Mouse (Mus musculus) c-Kit-positive CD71-positive TER-119-positive erythroid progenitor cells, embryonic 14.5 days (primary cell): ENCODE measurements around the gene Mrpl51.
"Not testable (repeated sequence)": the region's sequence is repeated elsewhere in the genome, so short reads cannot be mapped to it uniquely, and the experiment has no call there.

Experiments used
- DNase-seq: peaks from one replicate; pipeline ENCODE4 v3.0.0-alpha.2; 2013; ENCODE audit warnings: low spot score

Gene Mrpl51

DNA sequence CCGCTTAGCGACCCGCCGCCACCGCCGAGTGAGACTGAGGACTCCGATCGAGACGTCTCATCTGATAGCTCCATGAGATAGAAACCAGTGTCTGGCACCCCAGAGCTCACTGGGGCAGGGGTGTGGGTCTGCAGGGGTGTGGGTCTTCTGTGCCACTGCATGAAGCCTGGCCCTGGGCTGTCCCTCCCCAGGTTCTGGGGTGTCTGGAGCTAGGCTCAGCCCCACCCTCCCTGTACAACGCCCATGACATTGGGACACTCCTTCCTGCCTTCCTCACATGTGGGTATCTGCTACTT is 31.1 kb upstream of the Mrpl51 start:
- no peak for DNase-seq

DNA sequence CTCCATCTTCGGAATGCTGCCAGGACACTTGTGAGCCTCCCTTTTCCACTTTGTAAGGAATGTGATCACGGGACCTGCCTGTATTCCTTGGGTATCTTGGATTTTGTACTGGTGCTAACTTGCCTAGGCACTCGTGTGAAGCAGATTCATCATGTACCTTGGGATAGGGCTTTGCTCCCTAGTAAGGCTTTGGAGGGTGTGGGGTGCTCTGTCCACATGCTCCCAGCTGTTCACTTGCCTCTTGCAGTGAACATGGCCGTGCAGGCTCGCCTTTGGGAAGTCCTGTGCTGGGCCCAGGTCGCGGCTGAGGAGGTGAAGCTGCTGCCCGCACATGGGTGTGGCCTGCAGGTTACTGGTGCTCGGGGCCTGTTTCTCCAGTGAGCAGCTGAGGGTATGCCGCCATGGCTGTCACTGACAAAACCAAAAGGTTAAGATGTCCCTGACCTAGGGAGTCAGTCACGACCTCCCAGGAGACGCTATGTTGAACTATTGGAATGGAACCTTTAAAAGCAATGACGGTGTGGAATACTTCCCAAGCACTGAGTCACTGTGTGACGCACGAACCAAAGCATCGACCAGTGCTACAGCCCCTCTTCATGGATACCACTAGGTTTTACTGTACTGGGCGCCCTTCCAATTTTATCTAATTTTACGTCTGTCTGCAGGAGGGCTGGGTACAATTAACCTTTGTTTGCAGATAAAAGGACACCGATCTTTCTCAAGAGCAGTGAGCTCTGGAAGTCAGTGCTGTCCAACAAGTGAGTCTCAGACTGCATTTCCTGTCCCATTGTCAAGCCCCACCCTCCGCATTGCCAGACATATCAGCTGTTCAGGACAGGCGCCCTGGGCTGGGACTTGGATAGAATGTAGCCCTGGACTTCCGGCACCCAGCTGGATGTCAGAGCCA is 30.5 kb upstream of the Mrpl51 start:
- peak; percentile 27 for DNase-seq

GRCm38 (mm10) chr6:125161971-125162370 is 29.6 kb upstream of the Mrpl51 start:
- DNase-seq: peak; percentile 72

- DNase-seq: not testable (repeated sequence)
Observed at GRCm38 (mm10) chr6:125162615-125163305, 28.8 kb upstream of the Mrpl51 start.

DNA sequence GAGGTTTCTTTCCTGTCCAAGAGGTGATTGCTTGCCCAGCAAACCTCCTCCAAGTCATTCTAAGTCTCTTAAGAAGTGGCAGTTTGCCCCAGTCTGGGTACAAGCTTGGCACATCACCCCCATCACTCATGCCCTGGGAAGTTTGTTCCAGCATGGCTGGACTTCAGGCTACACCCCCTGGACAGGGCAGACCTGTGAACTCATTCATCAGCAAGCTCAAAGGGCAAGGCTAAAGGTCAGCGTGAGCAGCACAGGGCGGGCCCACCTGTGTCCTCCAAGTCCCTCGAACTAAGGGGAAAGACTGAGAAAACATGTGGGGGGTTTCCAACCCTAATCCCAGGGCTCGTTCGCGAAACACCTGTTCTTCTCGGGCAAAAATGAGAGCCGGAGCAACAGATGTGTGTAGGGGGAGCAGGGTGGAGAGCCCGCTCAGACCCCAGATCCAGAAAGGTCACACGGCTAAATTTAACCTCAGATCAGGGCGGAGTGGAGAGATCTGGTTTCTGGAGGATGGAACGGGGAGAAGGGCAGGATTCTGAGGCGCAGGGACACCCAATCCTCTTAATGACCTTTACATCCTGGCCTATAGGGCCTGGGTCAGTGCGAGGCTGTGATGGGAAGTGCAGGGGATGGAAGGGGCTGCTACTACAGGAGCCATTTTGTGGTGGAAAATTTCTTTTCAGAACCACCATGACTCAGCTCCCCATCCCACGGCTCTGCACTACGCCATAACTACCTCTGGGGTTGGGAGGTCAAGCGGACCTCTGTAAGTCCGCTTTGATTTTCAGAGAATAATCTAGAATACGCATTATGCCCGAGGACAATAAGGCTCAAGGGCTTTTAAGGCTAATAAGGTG is 27.6 kb upstream of the Mrpl51 start:
- DNase-seq: peak; percentile 45

GRCm38 (mm10) chr6:125164672-125165327 is 26.8 kb upstream of the Mrpl51 start:
- no peak for DNase-seq

GRCm38 (mm10) chr6:125165328-125165891 is 26.2 kb upstream of the Mrpl51 start:
- DNase-seq: peak; percentile 92

- DNase-seq: no peak
Observed at GRCm38 (mm10) chr6:125166051-125166751, 25.4 kb upstream of the Mrpl51 start, which contains the start of gene Gapdh. Gene Gapdh (minus strand): TSS chr6:125166467.

- DNase-seq: no peak
Observed at GRCm38 (mm10) chr6:125166861-125167650, 24.5 kb upstream of the Mrpl51 start.

- no peak for DNase-seq
Observed at GRCm38 (mm10) chr6:125168086-125168485, 23.5 kb upstream of the Mrpl51 start.

GRCm38 (mm10) chr6:125170194-125170593 is 21.4 kb upstream of the Mrpl51 start:
- no peak for DNase-seq

- DNase-seq: no peak
Observed at GRCm38 (mm10) chr6:125172474-125172873, 19.1 kb upstream of the Mrpl51 start.

- DNase-seq: no peak
Observed at GRCm38 (mm10) chr6:125173256-125173655, 18.3 kb upstream of the Mrpl51 start.

- DNase-seq: no peak
Observed at GRCm38 (mm10) chr6:125175469-125175868, 16.1 kb upstream of the Mrpl51 start.

- DNase-seq: no peak
Observed at GRCm38 (mm10) chr6:125179601-125180000, 12.0 kb upstream of the Mrpl51 start.

GRCm38 (mm10) chr6:125182133-125182532 is 9.5 kb upstream of the Mrpl51 start:
- DNase-seq: no peak

DNA sequence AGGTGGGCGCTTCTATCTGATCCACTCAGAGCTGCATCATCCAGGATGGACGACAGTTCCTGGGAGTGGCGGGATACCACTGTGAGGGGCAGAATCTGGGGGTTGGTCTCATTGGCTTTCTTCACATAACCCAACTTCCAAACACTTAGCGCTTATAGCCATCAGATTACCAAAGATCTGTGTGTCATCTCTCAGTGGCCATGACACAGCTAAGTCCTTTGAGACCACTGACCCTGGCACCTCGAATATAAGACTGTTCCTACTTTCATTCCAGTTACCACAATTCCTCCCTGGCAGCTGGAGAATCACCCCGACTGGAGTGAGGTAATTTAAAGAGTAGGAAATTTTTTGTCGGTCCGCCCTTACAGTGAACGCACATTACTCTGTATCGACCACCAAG is 5.4 kb upstream of the Mrpl51 start:
- no peak for DNase-seq

DNA sequence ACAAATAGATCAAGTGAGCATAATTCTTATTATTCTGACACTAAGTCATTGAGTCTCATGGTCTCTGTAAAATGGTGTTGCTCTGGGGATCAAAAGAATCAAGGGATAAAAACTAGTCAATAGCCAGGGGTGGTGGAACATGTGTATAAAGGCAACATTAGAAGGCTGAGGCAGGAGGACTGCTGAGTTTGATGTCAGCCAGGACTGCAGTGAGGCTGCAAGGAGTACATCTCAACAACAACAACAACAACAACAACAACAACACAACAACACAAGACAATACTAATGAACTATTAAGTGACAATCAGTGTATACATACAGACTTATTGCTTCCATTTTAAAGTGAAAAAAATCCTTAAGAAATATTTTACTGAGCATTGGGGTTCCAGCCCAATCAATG is 785 bp upstream of the Mrpl51 start:
- peak; percentile 16 for DNase-seq

DNA sequence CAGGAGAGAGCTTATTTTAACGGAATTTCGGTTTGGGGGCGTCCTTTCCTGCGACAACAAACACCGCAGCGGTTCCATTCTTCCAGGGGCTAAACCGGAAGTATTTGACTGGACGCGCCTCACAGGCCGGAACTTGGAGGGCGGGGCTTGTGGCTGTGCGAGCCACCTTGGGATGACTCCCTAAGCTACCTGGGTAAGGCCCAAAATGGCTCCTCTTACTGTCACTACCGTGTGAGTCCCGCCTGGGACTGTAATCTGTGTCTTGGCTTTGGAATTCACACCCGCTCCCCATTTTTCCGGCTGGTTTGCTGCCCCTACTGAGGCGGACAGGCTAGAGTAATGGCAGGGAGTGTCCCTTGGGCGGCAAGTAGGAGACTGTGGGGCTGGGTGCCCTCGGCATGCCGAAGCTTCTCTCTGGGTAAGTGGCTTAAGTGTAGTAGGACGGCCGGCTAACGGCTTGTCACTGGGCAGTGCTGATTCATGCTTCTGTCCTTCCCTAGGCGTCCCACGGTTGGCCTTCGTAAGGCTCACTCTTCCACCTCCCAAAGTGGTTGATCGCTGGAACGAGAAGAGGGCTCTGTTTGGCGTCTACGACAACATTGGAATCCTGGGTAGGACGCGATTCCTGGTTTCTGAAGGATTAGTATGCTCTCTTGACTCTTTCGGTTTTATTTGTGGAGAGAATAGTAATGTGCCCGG is 564 bp downstream of the Mrpl51 start:
- peak; percentile 94 for DNase-seq
